Mouse (Mus musculus) heart, postnatal 0 days (tissue): ENCODE measurements around the gene Abcc12.

ENCODE experiments used
- CTCF ChIP-seq: IDR thresholded peaks from 2 replicates; pipeline ENCODE4 v1.5.1; 2016; ENCODE audit warnings: antibody characterized with exemption, control low read depth, low read depth
- EP300 ChIP-seq: IDR thresholded peaks from 2 replicates; pipeline ENCODE4 v1.6.1; 2016; ENCODE audit warnings: antibody characterized with exemption, low read depth

DNA sequence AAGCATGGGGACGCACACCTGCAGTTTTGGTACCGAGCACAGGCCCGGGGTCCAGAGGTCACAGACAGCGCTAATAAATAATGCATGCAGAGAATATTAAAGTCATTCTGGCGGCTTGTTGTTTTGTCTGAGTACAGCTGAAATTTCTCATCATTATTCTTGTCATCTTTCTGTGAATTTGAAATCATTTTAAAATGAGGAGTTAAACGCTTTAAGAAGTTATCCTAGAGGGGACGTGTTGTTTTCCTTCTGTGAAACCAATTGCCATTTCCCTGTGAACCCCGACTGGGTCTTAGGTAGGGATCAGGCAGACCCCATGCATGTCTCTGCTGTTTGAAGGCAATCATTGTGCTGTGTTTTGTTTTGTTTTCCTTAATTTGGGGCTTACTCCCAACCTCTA lies 2.9 kb downstream of the Abcc12 start:
- no peak for TF ChIP-seq CTCF
- TF ChIP-seq EP300, result no peak
